Mouse (Mus musculus) heart, adult 9 months (tissue): ENCODE measurements around the gene U2af1l4.

Source experiments
- DNase-seq, 2 experiments: peaks; one replicate each; pipeline ENCODE4 v3.0.0; 2022; ENCODE audit warnings: low spot score in 2 of 2

The U2af1l4 gene

DNA sequence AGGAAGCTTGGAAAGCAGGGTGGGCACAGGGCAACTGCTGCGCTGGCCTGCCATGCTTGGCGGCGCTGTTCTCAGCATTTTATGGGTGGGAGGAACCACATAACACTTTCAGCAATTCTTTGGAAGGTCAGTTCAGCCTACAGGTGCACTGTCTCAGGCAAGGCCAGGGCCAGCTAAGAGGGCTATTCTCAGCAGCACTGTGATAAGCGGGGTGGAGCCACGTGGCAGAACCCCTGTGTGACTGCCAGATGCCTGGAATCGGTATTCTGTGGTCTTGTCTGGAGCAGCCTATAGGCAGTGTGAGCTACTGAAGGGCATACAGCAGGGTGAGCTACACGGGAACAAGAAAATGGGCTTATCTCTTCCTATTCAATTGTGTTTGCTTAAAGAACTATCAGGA lies 46.9 kb downstream of the U2af1l4 start:
- peak; percentile 44 to 52 for DNase-seq

DNA sequence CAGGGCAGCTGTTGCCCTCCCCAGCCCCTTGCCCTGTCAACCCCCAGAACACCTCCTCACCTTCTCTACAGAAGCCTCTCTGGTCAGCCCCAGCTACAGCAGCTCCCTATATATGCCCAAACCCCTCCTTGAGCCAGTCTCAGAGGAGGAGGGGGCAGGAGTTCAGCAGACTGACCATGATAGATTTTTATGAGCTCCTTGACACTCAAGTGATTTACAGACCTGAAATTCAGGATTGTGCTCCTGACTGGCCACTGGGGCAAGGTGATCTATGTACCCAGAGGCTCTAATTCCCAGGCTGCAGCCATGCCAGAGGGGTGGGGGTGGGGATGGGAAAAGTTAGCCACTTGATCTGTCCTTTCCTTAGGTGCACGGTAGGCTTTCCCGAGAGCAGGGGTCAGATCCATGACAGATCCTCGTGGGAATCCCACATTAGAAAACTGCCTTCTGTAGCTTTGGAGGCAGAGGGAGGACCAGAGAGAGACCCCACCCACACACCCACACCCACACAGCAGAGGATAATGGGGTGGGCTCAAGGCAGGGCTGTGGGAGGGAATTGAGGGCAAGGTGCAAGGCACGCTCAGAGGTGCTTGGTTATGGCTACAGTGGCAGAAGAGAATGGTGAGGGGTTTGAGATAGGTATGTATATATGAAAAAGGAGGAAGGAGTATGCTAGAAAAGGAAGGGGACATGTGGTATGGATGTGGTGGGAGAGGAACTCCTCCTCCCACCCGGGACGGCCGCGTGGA lies 49.7 kb downstream of the U2af1l4 start, which contains the start of gene Upk1a:
Gene Upk1a (minus strand): TSS at position 194 of the 749 bp plus-strand sequence.
- DNase-seq, result no peak

DNA sequence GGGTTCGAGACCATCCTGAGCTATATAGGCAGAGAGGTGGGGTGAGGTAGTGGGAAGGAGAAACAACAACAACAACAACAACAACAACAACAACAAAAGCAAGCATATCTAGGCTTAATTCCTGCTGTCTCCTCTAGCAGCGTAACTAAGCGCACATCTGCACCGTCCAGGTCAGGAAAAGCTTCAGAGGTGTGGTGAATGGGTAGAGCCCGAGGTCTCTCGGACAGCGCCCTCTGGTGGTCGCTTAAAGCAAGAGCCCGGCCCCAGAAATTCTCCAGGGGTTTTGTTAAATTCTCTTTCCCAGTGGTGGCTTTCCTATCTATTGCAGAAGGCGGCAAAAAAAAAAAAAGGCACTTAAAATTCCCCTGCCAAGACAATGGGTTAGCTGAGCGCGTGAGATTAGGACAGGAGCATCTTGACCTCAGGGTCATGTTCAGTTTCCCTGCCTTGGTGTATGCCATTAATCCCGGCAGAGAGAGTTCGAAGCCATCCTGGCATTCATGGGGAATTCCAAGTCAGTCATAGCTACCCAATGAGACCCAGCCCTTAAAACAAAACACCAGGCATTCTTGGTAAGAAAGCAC lies 50.5 kb downstream of the U2af1l4 start:
- peak in 1 of 2 experiments; percentile 41 for DNase-seq

DNA sequence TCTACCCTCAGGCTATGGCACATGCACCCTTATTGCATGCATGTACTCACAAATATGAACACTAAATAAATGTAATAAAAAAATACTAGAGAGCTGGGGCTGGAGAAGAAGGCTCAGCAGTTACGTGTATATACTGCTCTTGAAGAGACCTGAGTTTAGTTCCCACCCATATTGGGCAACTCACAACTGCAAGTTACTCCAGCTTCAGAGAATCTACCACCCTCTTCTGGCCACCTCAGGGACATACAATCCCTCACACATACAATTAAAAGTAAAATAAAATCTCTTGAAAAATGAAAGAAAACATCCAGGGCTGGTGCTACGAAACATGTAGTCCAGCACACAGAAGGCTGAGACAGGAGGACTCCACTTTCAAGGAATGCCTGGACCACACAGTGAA lies 51.4 kb downstream of the U2af1l4 start:
- no peak for DNase-seq
